Mouse (Mus musculus) kidney, embryonic 15.5 days (tissue): ENCODE results near the gene 2310061N02Rik. TPM values are rescaled to one million over a fixed set of nuclear protein-coding genes. Genes with fewer than 3 reads are reported as not detected.

ENCODE experiments used
- ATAC-seq: fragments of 200-750 bp; cut with Nextera tagmentation; replicated peaks from 2 replicates; pipeline ENCODE4 v1.8.0; 2017; ENCODE audit warnings: moderate TSS enrichment; ENCODE audit not compliant: low FRiP score
- H3K27ac ChIP-seq: fragments of 300-500 bp; sonication (generic); 2 replicates; pipeline ENCODE4 v1.5.1; 2015; ENCODE audit warnings: mild to moderate bottlenecking, inconsistent platforms
- H3K27me3 ChIP-seq: fragments of 300-500 bp; sonication (generic); 2 replicates; pipeline ENCODE4 v1.6.1; 2015; ENCODE audit warnings: inconsistent platforms
- H3K36me3 ChIP-seq: fragments of 300-500 bp; sonication (generic); 2 replicates; pipeline ENCODE4 v1.6.1; 2015; ENCODE audit warnings: inconsistent platforms
- H3K4me1 ChIP-seq: fragments of 300-500 bp; sonication (generic); 2 replicates; pipeline ENCODE4 v1.6.1; 2015; ENCODE audit warnings: inconsistent platforms
- H3K4me2 ChIP-seq: fragments of 300-500 bp; sonication (generic); 2 replicates; pipeline ENCODE4 v1.6.1; 2015; ENCODE audit warnings: moderate library complexity, mild to moderate bottlenecking, inconsistent platforms
- H3K4me3 ChIP-seq: fragments of 300-500 bp; sonication (generic); replicated peaks from 2 replicates; pipeline ENCODE4 v1.5.1; 2015; ENCODE audit warnings: mild to moderate bottlenecking, inconsistent platforms
- H3K9ac ChIP-seq: fragments of 300-500 bp; sonication (generic); 2 replicates; pipeline ENCODE4 v1.6.1; 2015; ENCODE audit warnings: mild to moderate bottlenecking, inconsistent platforms
- H3K9me3 ChIP-seq: fragments of 300-500 bp; sonication (generic); replicated peaks from 2 replicates; pipeline ENCODE4 v1.6.1; 2016; ENCODE audit warnings: inconsistent platforms
- WGBS: fragments of 180-500 bp; shearing (Covaris S2); methylation state at CpG from one replicate; pipeline ENCODE4 v1.1.7; 2015; ENCODE audit warnings: mixed read lengths; 5-methylcytosine and 5-hydroxymethylcytosine counted together
- polyA plus RNA-seq: library from polyadenylated mRNA; unstranded; fragments of >200 nt; fragmentation: Nextera tagmentation; extraction: Ambion mirVana; gene quantifications from 2 replicates; pipeline ENCODE4 v1.2.1, GENCODE M21; 2015

Gene 2310061N02Rik
- polyA plus RNA-seq, 1 experiment from 2014 or later = not detected

DNA sequence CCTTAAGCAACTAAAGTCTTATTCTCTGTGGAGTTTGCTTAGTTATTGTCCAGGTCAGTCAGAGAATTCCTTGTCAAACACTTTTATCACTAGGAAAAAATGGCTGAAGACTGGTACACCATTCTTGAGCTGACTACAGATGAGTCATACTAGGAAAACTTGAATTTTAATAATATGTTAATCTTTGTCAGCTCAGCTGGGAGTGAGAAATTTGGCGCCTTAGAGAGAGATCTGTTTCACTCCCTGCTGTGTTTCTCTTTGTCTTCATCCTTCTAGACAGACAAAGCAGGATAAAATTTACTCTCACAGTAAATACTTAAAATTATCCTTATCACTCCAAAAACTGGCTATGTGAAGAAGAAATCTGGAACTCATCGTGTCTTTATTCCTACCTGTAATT is 26.5 kb downstream of the 2310061N02Rik start:
- Histone ChIP-seq H3K9me3 (no peaks in the 10 kb centered on the region), H3K27ac (no peak overlapping the region), H3K27me3 (no peaks in the 10 kb centered on the region), H3K9ac (no peak overlapping the region), H3K4me1 (no peaks in the 10 kb centered on the region), H3K36me3 (no peaks in the 10 kb centered on the region), H3K4me3 (no peak overlapping the region), H3K4me2 (no peak overlapping the region)
- 68% methylated on average over 2 of the region's 2 CpGs for WGBS
- ATAC-seq = no peak

DNA sequence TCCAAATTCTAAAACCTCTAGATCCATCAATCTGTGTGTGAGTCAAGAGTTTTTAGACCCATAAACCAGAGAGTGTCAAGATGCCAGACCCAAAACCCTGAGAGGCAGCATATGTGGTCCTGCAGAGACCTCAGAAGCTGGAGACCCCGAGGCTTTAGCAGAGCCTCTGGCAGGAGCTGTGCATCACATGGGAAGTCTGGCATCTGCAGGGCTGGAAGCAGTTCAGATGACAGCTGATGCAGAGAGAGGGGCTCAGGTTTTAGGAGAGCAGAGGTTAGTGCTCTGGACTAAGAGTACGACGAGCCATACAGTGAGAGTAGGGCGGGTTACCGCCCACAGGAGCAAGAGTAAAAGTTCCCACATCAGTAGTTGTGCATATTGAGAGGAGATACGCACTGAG is 28.7 kb downstream of the 2310061N02Rik start:
- no peak overlapping the region for H3K4me2 ChIP-seq
- no peaks in the 10 kb centered on the region for H3K9me3 ChIP-seq
- WGBS = 76% methylated on average over 6 of the region's 6 CpGs
- H3K4me3 ChIP-seq = no peak overlapping the region
- no peak for ATAC-seq
- no peaks in the 10 kb centered on the region for H3K4me1 ChIP-seq
- no peak overlapping the region for H3K9ac ChIP-seq
- H3K36me3 ChIP-seq = no peaks in the 10 kb centered on the region
- no peak overlapping the region for H3K27ac ChIP-seq
- no peaks in the 10 kb centered on the region for H3K27me3 ChIP-seq

DNA sequence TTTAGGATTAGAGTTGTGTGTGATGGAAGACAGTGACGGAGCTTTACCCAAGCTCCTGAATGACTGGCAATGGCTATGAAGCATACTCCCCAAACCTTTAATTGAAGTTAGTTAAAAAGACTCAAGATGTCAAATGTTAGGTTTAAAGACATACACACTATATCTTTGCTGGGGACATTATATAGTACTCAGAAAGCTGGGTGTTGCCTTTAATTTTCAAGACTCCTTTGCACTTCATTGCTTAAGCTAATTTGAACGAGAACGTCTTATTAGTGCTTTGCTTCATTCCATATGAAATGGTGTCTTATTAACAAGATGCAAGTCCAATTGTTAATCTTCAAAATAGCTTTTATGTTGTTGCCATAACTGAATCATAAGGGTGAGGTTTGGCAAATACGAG is 36.2 kb downstream of the 2310061N02Rik start, which contains the start of gene Krtap27-1:
Gene Krtap27-1 (minus strand): TSS at position 101 of the 400 bp plus-strand sequence.
- Histone ChIP-seq H3K36me3 (no peaks in the 10 kb centered on the region), H3K4me1 (no peaks in the 10 kb centered on the region), H3K4me3 (no peak within 1 kb of the TSS), H3K9ac (no peak within 1 kb of the TSS), H3K27ac (no peak within 1 kb of the TSS), H3K4me2 (no peak within 1 kb of the TSS), H3K27me3 (no peaks in the 10 kb centered on the region), H3K9me3 (no peaks in the 10 kb centered on the region)
- 93% methylated on average over 4 of the region's 4 CpGs for WGBS
- ATAC-seq = no peak

DNA sequence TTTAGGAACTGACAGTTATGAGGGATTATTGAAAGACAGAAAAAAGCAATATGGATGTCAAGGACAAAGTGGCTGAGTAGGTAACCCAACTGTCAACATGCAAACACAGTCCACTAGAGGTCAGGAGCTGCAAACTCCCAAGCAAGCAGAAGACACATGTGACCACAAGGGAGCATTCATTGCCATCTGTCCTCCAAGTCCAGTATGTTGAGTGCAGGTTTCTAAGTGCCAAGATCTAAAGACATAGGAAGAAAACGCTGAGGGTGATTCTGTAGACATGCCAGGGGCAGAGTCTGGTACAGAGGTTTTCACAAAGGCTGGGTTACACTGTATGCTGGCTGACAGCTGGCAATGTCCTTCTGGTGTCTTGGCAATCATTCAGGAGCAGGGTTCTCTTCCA is 50.3 kb downstream of the 2310061N02Rik start:
- no peaks in the 10 kb centered on the region for H3K4me1 ChIP-seq
- no peak overlapping the region for H3K27ac ChIP-seq
- H3K27me3 ChIP-seq = no peaks in the 10 kb centered on the region
- H3K4me2 ChIP-seq = no peak overlapping the region
- WGBS = 41% methylated on average over 1 of the region's 1 CpGs
- no peaks in the 10 kb centered on the region for H3K9me3 ChIP-seq
- no peak overlapping the region for H3K9ac ChIP-seq
- H3K4me3 ChIP-seq = no peak overlapping the region
- no peaks in the 10 kb centered on the region for H3K36me3 ChIP-seq
- no peak for ATAC-seq

Other genes with a start within 250 kb of the 2310061N02Rik start
- gene Cldn17, start 201.0 kb downstream of the 2310061N02Rik start, polyA plus RNA-seq = not detected in 2 replicates
- gene Cldn8, start 144.8 kb downstream of the 2310061N02Rik start, polyA plus RNA-seq = 98.7 and 118 TPM in 2 replicates
- gene Krtap24-1, start 95.7 kb downstream of the 2310061N02Rik start, polyA plus RNA-seq = not detected in 2 replicates
- gene 2310079G19Rik, start 80.3 kb downstream of the 2310061N02Rik start, polyA plus RNA-seq = not detected in 2 replicates
- gene Krtap26-1, start 60.2 kb downstream of the 2310061N02Rik start, polyA plus RNA-seq = not detected in 2 replicates
- gene Krtap27-1, start 36.3 kb downstream of the 2310061N02Rik start, polyA plus RNA-seq = not detected in 2 replicates
- gene Krtap13-1, start 20.9 kb upstream of the 2310061N02Rik start, polyA plus RNA-seq = not detected in 2 replicates
- gene Krtap13, start 43.7 kb upstream of the 2310061N02Rik start, polyA plus RNA-seq = 0.19 TPM in 1 of 2 replicates, not detected in the other
- gene 2310034C09Rik, start 50.9 kb upstream of the 2310061N02Rik start, polyA plus RNA-seq = 0.30 TPM in 1 of 2 replicates, not detected in the other
- not detected in 2 replicates for gene 2310057N15Rik, start 66.2 kb upstream of the 2310061N02Rik start, polyA plus RNA-seq
- not detected in 2 replicates for gene Gm5965, start 69.9 kb upstream of the 2310061N02Rik start, polyA plus RNA-seq
- gene Gm20741, start 104.3 kb upstream of the 2310061N02Rik start, polyA plus RNA-seq = not detected in 2 replicates
- not detected in 2 replicates for gene Krtap15, start 112.3 kb upstream of the 2310061N02Rik start, polyA plus RNA-seq
- gene Krtap14, start 118.2 kb upstream of the 2310061N02Rik start, polyA plus RNA-seq = not detected in 2 replicates
- gene Krtap19-1, start 161.4 kb upstream of the 2310061N02Rik start, polyA plus RNA-seq = not detected in 2 replicates
- gene Krtap19-2, start 166.3 kb upstream of the 2310061N02Rik start, polyA plus RNA-seq = not detected in 2 replicates
- gene Krtap19-3, start 170.1 kb upstream of the 2310061N02Rik start, polyA plus RNA-seq = not detected in 2 replicates
- not detected in 2 replicates for gene Krtap19-4, start 177.1 kb upstream of the 2310061N02Rik start, polyA plus RNA-seq
- gene Krtap19-5, start 188.5 kb upstream of the 2310061N02Rik start, polyA plus RNA-seq = not detected in 2 replicates
- not detected in 2 replicates for gene Krtap19-9b, start 224.3 kb upstream of the 2310061N02Rik start, polyA plus RNA-seq